Mouse (Mus musculus): ENCODE results near the gene 1700019D03Rik. TPM values are rescaled to one million over a fixed set of nuclear protein-coding genes. Genes with fewer than 3 reads are reported as not detected.

The 1700019D03Rik gene
- total and polyA plus RNA-seq, 3 experiments: not detected

- H3K27ac ChIP-seq (ENCODE audit: control insufficient read depth, low read depth, low read length): no peak overlapping the region
- no peak overlapping the region for H3K9ac ChIP-seq (ENCODE audit: control insufficient read depth, low read depth, low read length, poor library complexity, severe bottlenecking)
- no peaks in the 10 kb centered on the region for H3K36me3 ChIP-seq (ENCODE audit: control insufficient read depth in 1 of 2, insufficient read depth in 2 of 2, low read length in 2 of 2)
- no peak overlapping the region for H3K4me3 ChIP-seq (ENCODE audit: control insufficient read depth in 1 of 2, insufficient read depth in 1 of 2, low read depth in 2 of 2, low read length in 2 of 2)
- no peaks in the 10 kb centered on the region for H3K4me1 ChIP-seq (ENCODE audit: control insufficient read depth in 1 of 2, insufficient read depth in 2 of 2, low read length in 2 of 2)
- TF ChIP-seq TBP (IDR thresholded peaks at IDR 0.05; ENCODE audit: low read depth, low read length): no peak
- no peak for TF ChIP-seq ETS1 (IDR thresholded peaks at IDR 0.05; ENCODE audit: low read depth, low read length)
- TF ChIP-seq CTCF (IDR thresholded peaks at IDR 0.05 in 2 of 3, conservative IDR thresholded peaks at IDR 0.05 in 1 of 3; ENCODE audit: control insufficient read depth in 1 of 3, insufficient read depth in 1 of 3, low read depth in 2 of 3, low read length in 3 of 3, poor library complexity in 1 of 3, severe bottlenecking in 1 of 3): no peak
- no peak for TF ChIP-seq E2F4 (IDR thresholded peaks at IDR 0.05; ENCODE audit: borderline replicate concordance, low read depth, low read length)
- no peak for TF ChIP-seq MYB (IDR thresholded peaks at IDR 0.05; ENCODE audit: low read depth, low read length)
- TF ChIP-seq MAX (IDR thresholded peaks at IDR 0.05; ENCODE audit: low read length): no peak
- no peak for TF ChIP-seq UBTF (IDR thresholded peaks at IDR 0.05; ENCODE audit: borderline replicate concordance, insufficient read depth, low read depth, low read length)
- TF ChIP-seq BHLHE40 (IDR thresholded peaks at IDR 0.05; ENCODE audit: borderline replicate concordance, low read depth, low read length): no peak
- no peak for TF ChIP-seq GATA1 (IDR thresholded peaks at IDR 0.05; ENCODE audit: low read depth, low read length)
- TF ChIP-seq MEF2A (IDR thresholded peaks at IDR 0.05; ENCODE audit: extremely low read depth, insufficient replicate concordance, low read depth, low read length, poor library complexity, severe bottlenecking): no peak
- no peak for TF ChIP-seq ZNF384 (IDR thresholded peaks at IDR 0.05; ENCODE audit: low read depth, low read length)
- TF ChIP-seq JUND (IDR thresholded peaks at IDR 0.05; ENCODE audit: low read depth, low read length): no peak
- no peak for TF ChIP-seq NRF1 (IDR thresholded peaks at IDR 0.05; ENCODE audit: insufficient read depth, low read depth, low read length, poor library complexity, severe bottlenecking)
- no peak for TF ChIP-seq CHD1 (IDR thresholded peaks at IDR 0.05; ENCODE audit: low read depth, low read length)
- TF ChIP-seq ZKSCAN1 (IDR thresholded peaks at IDR 0.05; ENCODE audit: low read depth, low read length): no peak
- DNase-seq (ENCODE audit: low read depth, low spot score): peak; percentile 7
- H3K27me3 ChIP-seq (ENCODE audit: control insufficient read depth in 1 of 2, insufficient read depth in 2 of 2, low read length in 2 of 2): no peaks in the 10 kb centered on the region
- H3K79me2 ChIP-seq (ENCODE audit: control insufficient read depth, insufficient read depth, low read length, poor library complexity): no peaks in the 10 kb centered on the region
- no peaks in the 10 kb centered on the region for H3K9me3 ChIP-seq (replicated peaks; ENCODE audit: insufficient read depth, low read length)
Observed at GRCm38 (mm10) chr1:52916655-52917054, 103.3 kb downstream of the 1700019D03Rik start.

- Histone ChIP-seq H3K9me3 (replicated peaks; ENCODE audit: insufficient read depth, low read length) (no peaks in the 10 kb centered on the region), H3K27me3 (ENCODE audit: control insufficient read depth in 1 of 2, insufficient read depth in 2 of 2, low read length in 2 of 2) (no peaks in the 10 kb centered on the region), H3K4me3 (ENCODE audit: control insufficient read depth in 1 of 2, insufficient read depth in 1 of 2, low read depth in 2 of 2, low read length in 2 of 2) (no peak overlapping the region), H3K79me2 (ENCODE audit: control insufficient read depth, insufficient read depth, low read length, poor library complexity) (no peaks in the 10 kb centered on the region), H3K9ac (ENCODE audit: control insufficient read depth, low read depth, low read length, poor library complexity, severe bottlenecking) (no peak overlapping the region), H3K4me1 (ENCODE audit: control insufficient read depth in 1 of 2, insufficient read depth in 2 of 2, low read length in 2 of 2) (peaks cover 0 to 3% of the 10 kb centered on the region in 2 experiments; a peak in 1 of 4 replicates), H3K36me3 (ENCODE audit: control insufficient read depth in 1 of 2, insufficient read depth in 2 of 2, low read length in 2 of 2) (peaks cover 0 to 3% of the 10 kb centered on the region in 2 experiments; a peak in 2 of 4 replicates), H3K27ac (ENCODE audit: control insufficient read depth, low read depth, low read length) (no peak overlapping the region)
- DNase-seq (ENCODE audit: low read depth, low spot score): peak; percentile 39
- TF ChIP-seq CHD2 (IDR thresholded peaks at IDR 0.05; ENCODE audit: low read length) (no peak), CHD1 (IDR thresholded peaks at IDR 0.05; ENCODE audit: low read depth, low read length) (no peak), ZMIZ1 (IDR thresholded peaks at IDR 0.05; ENCODE audit: low read depth, low read length) (no peak), E2F4 (IDR thresholded peaks at IDR 0.05; ENCODE audit: borderline replicate concordance, low read depth, low read length) (no peak), EP300 (IDR thresholded peaks at IDR 0.05; ENCODE audit: low read depth in 1 of 2, low read length in 2 of 2) (peak in 1 of 2 experiments; percentile 19; a peak in 1 of 4 replicates), GATA1 (IDR thresholded peaks at IDR 0.05; ENCODE audit: low read depth, low read length) (peak; percentile 15; the same call in 1 of the 2 replicates)
Observed at GRCm38 (mm10) chr1:52909783-52910182, 110.2 kb downstream of the 1700019D03Rik start.
